Mouse (Mus musculus): Measurements from ENCODE around the gene Zfp985.
"Not testable (repeated sequence)": the region's sequence is repeated elsewhere in the genome, so short reads cannot be mapped to it uniquely, and the experiment has no call there.

Zfp985 gene

GRCm38 (mm10) chr4:147553071-147553470 lies at the start of gene Zfp985:
TSS of gene Zfp985 (plus strand) at chr4:147553277.
- not testable (repeated sequence) for DNase-seq (ENCODE audit: low spot score in 2 of 2)

DNA sequence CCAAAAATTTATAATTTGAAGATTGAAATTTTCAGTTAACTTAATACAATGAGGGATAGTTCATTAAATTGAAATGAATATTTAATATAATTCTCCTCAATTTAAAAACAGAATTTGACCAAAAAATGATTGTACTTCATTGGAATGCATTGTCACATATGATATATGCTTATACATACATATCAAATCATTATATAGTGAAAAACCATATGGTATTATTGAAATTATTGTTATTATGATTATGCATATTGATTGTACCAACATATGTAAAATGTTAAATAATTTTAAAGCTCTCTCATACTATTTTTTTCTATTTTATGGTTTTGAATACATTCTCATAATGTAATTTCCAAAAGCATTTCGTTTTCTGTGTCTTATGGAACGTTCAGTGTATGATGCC lies 43.9 kb upstream of the Zfp985 start:
- DNase-seq (ENCODE audit: low spot score in 2 of 2): no peak

DNA sequence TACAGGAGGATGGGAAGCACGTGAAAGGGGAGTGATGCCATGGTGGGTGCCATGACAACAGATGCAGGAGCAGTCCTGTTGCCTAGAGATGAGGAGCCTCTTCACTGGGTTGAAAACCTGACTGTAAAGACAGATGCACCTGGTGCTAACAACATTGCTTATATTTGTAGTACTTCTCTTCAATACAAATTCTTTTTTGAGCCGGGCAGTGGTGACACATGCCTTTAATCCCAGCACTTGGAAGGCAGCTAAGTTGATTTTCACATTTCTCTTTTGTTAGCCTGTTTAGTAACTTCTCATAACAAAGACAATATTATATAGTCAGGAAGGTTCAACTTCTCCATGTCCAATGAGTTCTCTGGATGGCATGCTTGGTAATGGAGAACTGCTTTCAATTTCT lies 34.1 kb upstream of the Zfp985 start:
- DNase-seq (ENCODE audit: low spot score in 2 of 2): no peak

- DNase-seq (ENCODE audit: low spot score in 2 of 2): no peak
These were observed 33.0 kb upstream of the Zfp985 start for GRCm38 (mm10) chr4:147520100-147520499.

DNA sequence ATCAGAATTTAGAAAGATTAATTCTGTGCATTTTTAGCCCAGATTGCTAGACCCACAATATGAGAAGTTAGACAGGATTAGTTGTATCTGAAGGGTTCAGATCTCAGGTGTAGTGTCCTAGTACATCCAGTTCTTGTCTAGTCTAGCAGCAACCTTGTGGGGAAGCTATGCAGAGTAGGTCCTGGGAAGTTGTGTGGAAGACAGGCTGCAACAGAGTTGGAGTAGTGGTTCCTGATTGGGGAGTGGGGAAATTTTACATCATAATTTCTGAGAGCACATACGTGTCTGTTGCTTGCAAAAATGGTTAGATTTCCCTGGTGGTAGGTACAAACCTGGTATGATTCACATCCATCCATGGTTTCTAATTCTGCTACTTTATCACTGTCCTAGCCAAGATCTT lies 28.0 kb upstream of the Zfp985 start:
- DNase-seq (ENCODE audit: low spot score in 2 of 2): no peak

DNA sequence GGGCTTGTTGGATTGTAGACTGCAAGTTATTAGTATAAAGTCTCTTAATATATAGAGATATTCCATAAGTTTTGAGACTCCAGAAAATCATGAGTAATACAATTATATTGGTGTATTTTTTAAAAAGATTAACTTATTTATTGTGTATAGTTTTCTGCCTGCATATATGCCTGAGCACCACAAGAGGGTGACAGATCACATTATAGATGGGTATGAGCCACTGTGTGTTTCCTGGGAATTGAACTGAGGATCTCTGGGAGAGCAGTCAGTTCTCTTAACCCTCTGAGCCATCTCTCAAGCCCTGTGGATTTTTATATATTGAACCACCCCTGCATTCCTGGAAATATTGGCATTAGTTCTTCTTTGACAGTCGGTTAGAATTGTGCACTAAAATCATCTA lies 22.7 kb upstream of the Zfp985 start:
- no peak for DNase-seq (ENCODE audit: low spot score in 2 of 2)

DNA sequence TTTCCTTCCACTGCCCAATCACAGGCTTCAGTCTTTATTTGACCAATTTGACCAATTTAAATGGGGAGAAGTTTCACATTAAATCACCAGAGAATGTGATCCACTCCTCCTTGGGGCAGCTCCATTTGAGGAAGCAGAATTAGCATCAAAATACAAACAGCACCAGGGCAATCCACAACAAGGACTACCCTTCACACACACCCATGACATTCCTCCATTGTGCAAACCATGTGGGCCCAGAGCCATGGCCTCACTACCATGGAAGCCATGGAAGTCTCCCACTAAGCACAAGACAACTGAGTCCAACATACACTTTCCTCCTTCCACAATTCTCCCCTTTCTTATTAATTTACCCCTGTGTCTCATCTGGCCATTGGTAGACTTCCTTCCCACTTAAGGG lies 17.2 kb upstream of the Zfp985 start:
- not testable (repeated sequence) for DNase-seq (ENCODE audit: low spot score in 2 of 2)

- DNase-seq (ENCODE audit: low spot score in 2 of 2): no peak
These were observed 15.4 kb upstream of the Zfp985 start for GRCm38 (mm10) chr4:147537702-147538101.

DNA sequence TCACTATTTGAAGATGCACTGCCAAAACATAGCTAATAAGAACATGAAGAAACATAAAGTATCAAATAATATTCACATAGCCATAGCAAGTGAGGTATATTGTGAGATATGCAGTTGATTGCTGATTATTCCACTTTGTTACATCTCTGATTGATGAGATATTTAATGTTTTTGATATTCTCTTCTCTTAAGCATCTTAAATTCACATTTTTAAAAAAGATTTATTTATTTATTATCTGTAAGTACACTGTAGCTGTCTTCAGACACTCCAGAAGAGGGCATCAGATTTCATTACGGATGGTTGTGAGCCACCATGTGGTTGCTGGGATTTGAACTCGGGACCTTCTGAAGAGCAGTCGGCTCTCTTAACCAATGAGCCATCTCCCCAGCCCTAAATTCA lies 13.2 kb upstream of the Zfp985 start, which contains the start of gene Gm16503:
Gene Gm16503, plus strand, starts transcription at position 301 of the 400 bp plus-strand sequence.
- DNase-seq (ENCODE audit: low spot score in 2 of 2): not testable (repeated sequence)

- no peak for DNase-seq (ENCODE audit: low spot score in 2 of 2)
These were observed 12.0 kb upstream of the Zfp985 start for GRCm38 (mm10) chr4:147541105-147541504.

DNA sequence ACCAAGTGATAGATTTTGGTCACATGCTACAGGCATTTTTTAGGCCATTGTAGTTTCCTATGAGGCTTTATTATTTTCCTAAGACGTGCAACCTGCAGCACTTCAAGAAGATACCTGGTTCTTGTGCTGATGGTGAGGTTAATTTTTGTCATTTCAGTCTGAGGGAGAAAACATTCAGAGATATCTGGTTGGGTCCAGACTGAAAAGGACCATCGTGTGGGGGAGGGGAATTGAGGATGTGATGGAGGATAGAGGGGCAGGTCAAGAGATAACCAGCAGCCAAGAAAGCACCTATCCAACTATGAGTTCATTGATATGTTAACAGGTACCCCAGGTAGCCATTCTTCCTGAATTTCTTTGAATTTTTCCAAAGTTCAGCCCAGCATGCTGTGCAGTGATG lies 1.3 kb downstream of the Zfp985 start:
- not testable (repeated sequence) for DNase-seq (ENCODE audit: low spot score in 2 of 2)

- DNase-seq (ENCODE audit: low spot score in 2 of 2): not testable (repeated sequence)
These were observed 3.8 kb downstream of the Zfp985 start for GRCm38 (mm10) chr4:147556921-147557320.

DNA sequence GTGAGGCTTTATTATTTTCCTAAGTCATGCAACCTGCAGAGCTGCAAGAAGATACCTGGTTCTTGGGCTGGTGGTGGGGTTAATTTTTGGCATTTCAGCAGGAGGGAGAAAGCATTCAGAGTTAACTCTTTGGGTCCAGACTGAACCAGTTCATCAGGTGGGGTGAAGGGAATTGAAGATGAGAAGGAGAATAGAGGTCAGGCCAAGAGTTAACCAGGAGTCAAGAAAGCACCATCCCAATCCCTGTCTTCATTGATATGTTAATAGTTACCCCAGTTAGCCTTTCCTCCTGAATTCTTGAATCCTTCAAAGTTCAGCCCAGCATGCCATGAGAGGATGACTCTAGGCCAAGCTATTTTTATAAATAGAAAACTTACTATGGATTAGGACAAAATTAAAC lies 4.9 kb downstream of the Zfp985 start:
- DNase-seq (ENCODE audit: low spot score in 2 of 2): not testable (repeated sequence)

GRCm38 (mm10) chr4:147559096-147559495 lies 6.0 kb downstream of the Zfp985 start:
- not testable (repeated sequence) for DNase-seq (ENCODE audit: low spot score in 2 of 2)

- DNase-seq (ENCODE audit: low spot score in 2 of 2): no peak
These were observed 12.5 kb downstream of the Zfp985 start for GRCm38 (mm10) chr4:147565426-147566220.

DNA sequence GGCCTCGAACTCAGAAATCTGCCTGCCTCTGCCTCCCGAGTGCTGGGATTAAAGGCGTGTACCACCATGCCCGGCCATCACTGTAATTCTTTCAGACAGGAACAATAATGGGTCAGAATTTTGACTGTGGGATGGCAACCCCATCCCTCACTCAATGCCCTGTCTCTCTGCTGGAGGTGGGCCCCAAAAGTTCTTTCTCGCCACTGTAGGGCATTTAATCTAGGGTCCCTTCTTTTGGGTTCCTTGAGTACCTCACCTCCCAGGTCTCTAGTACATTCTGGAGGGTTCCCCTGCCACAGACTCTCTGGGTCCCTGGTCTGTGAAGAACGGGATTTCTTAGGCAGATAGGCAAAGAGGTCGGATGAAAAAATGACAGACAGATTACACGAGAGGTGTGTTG lies 18.1 kb downstream of the Zfp985 start:
- DNase-seq (ENCODE audit: low spot score in 2 of 2): not testable (repeated sequence)

- DNase-seq (ENCODE audit: low spot score in 2 of 2): not testable (repeated sequence)
These were observed 26.3 kb downstream of the Zfp985 start for GRCm38 (mm10) chr4:147579371-147579770.

DNA sequence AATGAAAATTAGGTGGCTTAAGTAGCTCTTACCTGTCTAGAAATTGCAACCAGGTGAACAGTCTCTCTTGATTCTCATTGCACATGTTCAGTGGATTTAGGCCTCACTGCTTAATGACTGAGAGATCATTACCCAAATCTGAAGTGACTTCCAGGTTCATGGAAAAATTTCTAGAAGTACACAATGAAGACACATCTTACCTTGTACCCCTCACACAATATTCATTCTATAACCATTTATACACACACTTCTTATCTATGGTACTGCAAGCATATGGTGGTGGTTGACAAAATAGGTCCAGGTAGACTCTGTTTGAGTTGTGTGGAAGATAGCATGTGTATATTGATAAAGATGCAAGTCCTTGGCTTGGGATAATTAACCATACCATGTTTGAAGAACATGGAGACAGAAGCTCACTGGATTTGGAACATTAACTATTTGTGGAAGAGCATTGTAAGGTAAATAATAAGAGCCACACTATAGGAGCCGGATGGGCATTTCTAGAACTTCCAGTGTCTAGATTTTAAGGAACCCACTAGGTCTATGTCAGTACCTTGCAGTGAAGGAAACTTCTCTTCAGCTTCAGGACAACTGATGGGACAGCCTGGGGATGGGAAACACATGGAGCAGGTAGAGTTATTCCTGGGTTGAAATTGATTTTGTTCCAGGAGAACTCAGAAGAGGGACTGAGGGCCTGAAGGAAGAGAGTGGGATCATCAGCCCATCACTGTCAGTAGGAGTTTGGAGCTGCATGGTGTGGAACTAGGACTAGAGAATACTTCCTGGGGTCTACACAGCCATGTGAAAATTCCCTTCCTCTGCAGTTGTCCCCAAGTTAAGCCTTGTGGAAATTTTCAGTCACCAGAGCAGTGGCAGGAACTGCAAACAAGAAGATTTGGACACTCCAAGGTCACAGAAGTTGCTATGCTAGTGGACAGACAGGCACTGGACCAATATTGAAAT lies 33.7 kb downstream of the Zfp985 start:
- DNase-seq (ENCODE audit: low spot score in 2 of 2): no peak

DNA sequence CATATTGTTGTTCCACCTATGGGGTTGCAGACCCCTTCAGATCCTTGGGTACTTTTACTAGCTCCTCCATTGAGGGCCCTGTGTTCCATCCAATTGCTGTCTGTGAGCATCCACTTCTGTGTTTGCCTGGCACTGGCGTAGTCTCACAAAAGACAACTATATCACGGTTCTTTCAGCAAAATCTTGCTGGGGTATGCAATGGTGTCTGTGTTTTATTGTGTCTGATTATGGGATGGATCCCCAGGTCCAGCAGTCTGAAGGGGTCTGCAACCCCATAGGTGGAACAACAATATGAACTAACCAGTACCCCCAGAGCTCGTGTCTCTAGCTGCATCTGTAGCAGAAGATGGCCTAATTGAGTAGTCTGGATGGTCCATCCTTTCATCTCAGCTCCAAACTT lies 41.6 kb downstream of the Zfp985 start:
- DNase-seq (ENCODE audit: low spot score in 2 of 2): not testable (repeated sequence)

GRCm38 (mm10) chr4:147597685-147598084 lies 44.6 kb downstream of the Zfp985 start:
- no peak for DNase-seq (ENCODE audit: low spot score in 2 of 2)

DNA sequence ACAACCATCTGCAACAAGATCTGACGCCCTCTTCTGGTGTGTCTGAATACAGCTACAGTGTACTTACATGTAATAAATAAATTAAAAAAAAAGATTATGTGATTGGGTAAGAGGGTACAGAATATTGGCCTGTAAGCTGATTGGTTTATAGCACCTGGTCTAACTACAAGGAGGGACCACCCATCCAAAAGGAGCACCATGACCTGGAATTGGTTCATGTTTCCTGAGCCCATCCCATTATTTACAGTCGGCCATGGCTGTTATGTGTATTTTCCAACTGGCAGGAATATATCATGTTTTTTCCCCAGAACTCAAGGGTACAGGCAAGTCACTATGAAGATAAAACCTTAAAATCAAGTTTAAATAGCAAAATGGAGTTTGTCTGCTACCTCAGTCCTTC lies 45.8 kb downstream of the Zfp985 start:
- no peak for DNase-seq (ENCODE audit: low spot score in 2 of 2)

DNA sequence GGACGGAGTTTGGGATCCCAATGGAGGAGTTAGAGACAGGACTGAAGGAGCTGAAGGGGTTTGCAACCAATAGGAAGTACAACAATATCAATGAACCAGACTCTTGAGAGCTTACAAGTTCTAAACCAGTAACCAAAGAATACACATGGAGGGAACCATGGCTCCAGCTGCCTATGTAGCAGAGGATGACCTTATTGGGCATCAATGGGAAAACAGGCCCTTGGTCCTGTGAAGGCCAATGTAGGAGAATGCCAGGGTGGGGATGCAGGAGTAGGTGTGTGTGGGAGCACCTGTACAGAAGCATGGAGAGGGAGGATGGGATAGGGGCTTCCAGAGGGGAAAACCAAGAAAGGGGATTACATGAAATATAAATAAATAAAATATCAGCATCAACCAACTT lies 48.8 kb downstream of the Zfp985 start:
- no peak for DNase-seq (ENCODE audit: low spot score in 2 of 2)
